Mouse (Mus musculus): Measurements from ENCODE around the gene Gm7247. TPM values are rescaled to one million over a fixed set of nuclear protein-coding genes. Genes with fewer than 3 reads are reported as not detected.
"Not testable (repeated sequence)": the region's sequence is repeated elsewhere in the genome, so short reads cannot be mapped to it uniquely, and the experiment has no call there.

Gm7247 gene
- polyA plus RNA-seq, 1 experiment = not detected

DNA sequence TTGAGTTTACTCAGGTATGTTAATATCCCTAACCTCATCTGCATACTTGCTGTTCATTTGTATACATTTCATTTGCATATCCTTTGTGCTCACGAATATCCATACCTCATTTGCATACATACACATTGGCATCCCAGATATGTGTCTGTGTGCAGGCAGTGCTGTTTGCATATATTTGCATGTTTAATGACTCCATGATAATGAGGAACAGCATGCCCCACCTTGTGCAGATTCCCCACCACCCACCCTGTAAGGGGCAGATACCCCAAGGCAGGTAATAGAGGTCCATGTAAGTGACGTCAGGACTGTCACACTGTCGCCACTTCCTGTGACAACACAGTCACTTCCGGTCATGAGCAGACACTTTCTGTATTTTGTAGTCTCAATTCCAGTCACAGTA, 24.2 kb downstream of the Gm7247 start:
- H3K9ac ChIP-seq (ENCODE audit: low read depth, poor library complexity, severe bottlenecking) = no peak overlapping the region
- no peaks in the 10 kb centered on the region for H3K9me3 ChIP-seq (replicated peaks; ENCODE audit: control insufficient read depth, insufficient read depth, low read length, poor library complexity, severe bottlenecking)
- H3K4me1 ChIP-seq (ENCODE audit: control insufficient read depth, insufficient read depth, low read length) = no peaks in the 10 kb centered on the region
- H3K4me3 ChIP-seq (ENCODE audit: low read depth, low read length) = no peak overlapping the region
- TF ChIP-seq POLR2A (IDR thresholded peaks at IDR 0.05; ENCODE audit: insufficient read depth, low read length) (no peak), CTCF (IDR thresholded peaks at IDR 0.05; ENCODE audit: low read depth, low read length) (no peak), EP300 (IDR thresholded peaks at IDR 0.05; ENCODE audit: insufficient read depth, low read depth, low read length) (no peak)
- no peaks in the 10 kb centered on the region for H3K27me3 ChIP-seq (ENCODE audit: control insufficient read depth, insufficient read depth, low read length, poor library complexity, severe bottlenecking)
- no peaks in the 10 kb centered on the region for H3K36me3 ChIP-seq (ENCODE audit: control insufficient read depth, insufficient read depth, low read length, poor library complexity, severe bottlenecking)
- no peak overlapping the region for H3K27ac ChIP-seq (ENCODE audit: insufficient read depth, low read length)

GRCm38 (mm10) chr14:51387768-51388167, 26.2 kb downstream of the Gm7247 start:
- H3K9ac ChIP-seq (ENCODE audit: low read depth, poor library complexity, severe bottlenecking) = no peak overlapping the region
- TF ChIP-seq POLR2A (IDR thresholded peaks at IDR 0.05; ENCODE audit: insufficient read depth, low read length) = no peak
- no peak for TF ChIP-seq EP300 (IDR thresholded peaks at IDR 0.05; ENCODE audit: insufficient read depth, low read depth, low read length)
- no peak for TF ChIP-seq CTCF (IDR thresholded peaks at IDR 0.05; ENCODE audit: low read depth, low read length)

DNA sequence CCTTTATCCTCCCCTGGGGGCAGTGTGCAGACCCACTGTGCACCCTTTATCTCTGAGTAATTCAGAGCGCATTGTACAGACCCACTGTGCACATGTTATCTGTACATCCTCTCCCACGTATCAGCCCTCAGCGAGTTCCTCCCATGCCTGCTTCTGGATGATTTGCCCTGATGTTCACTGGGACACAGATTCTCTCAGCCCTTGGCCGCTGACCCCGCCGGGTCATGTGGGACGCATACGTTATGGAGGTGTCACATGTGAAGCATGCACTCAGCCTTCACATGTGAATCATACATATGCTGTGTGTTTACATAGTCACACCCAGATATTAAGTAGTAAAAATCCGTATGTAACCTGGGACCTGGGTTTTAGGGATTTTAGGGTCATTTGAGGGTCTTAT, 26.7 kb downstream of the Gm7247 start:
- peaks cover 6% of the 10 kb centered on the region for H3K9me3 ChIP-seq (replicated peaks; ENCODE audit: control insufficient read depth, insufficient read depth, low read length, poor library complexity, severe bottlenecking)
- TF ChIP-seq CTCF (IDR thresholded peaks at IDR 0.05; ENCODE audit: low read depth, low read length) = no peak
- TF ChIP-seq EP300 (IDR thresholded peaks at IDR 0.05; ENCODE audit: insufficient read depth, low read depth, low read length) = no peak
- TF ChIP-seq POLR2A (IDR thresholded peaks at IDR 0.05; ENCODE audit: insufficient read depth, low read length) = no peak
- no peaks in the 10 kb centered on the region for H3K36me3 ChIP-seq (ENCODE audit: control insufficient read depth, insufficient read depth, low read length, poor library complexity, severe bottlenecking)
- no peak overlapping the region for H3K27ac ChIP-seq (ENCODE audit: insufficient read depth, low read length)
- no peaks in the 10 kb centered on the region for H3K4me1 ChIP-seq (ENCODE audit: control insufficient read depth, insufficient read depth, low read length)
- H3K9ac ChIP-seq (ENCODE audit: low read depth, poor library complexity, severe bottlenecking) = no peak overlapping the region
- no peak overlapping the region for H3K4me3 ChIP-seq (ENCODE audit: low read depth, low read length)
- no peaks in the 10 kb centered on the region for H3K27me3 ChIP-seq (ENCODE audit: control insufficient read depth, insufficient read depth, low read length, poor library complexity, severe bottlenecking)

More at GRCm38 (mm10) chr14:51387768-51388167, 26.2 kb downstream of the Gm7247 start:
- Histone ChIP-seq H3K9me3 (replicated peaks; ENCODE audit: control insufficient read depth, insufficient read depth, low read length, poor library complexity, severe bottlenecking) (peaks cover 5% of the 10 kb centered on the region), H3K36me3 (ENCODE audit: control insufficient read depth, insufficient read depth, low read length, poor library complexity, severe bottlenecking) (no peaks in the 10 kb centered on the region), H3K27ac (ENCODE audit: insufficient read depth, low read length) (no peak overlapping the region), H3K27me3 (ENCODE audit: control insufficient read depth, insufficient read depth, low read length, poor library complexity, severe bottlenecking) (no peaks in the 10 kb centered on the region), H3K4me1 (ENCODE audit: control insufficient read depth, insufficient read depth, low read length) (no peaks in the 10 kb centered on the region), H3K4me3 (ENCODE audit: low read depth, low read length) (no peak overlapping the region)

DNA sequence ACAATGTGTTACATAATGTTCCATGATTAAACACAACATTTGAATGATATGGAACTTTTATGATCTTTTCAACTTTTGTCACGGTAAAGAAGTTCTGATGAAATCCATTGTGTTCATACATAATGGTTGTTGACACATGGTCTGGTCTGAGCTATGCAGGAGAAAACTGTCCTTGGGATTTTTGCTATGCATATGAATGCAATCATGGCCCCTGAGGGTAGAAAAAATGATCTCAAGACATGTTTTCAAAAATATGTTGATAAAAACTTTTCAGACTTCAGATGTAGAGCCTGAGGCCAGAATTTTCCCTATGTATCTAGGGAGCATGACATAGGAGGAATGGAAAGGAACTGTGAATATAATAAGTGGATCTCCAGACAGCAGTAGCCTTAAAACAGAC, 49.0 kb downstream of the Gm7247 start, which contains the start of gene Vmn2r88:
Gene Vmn2r88, plus strand, starts transcription at position 301 of the 400 bp plus-strand sequence.
- no peak for TF ChIP-seq CTCF (IDR thresholded peaks at IDR 0.05; ENCODE audit: low read depth, low read length)
- TF ChIP-seq EP300 (IDR thresholded peaks at IDR 0.05; ENCODE audit: insufficient read depth, low read depth, low read length) = no peak
- no peak for TF ChIP-seq POLR2A (IDR thresholded peaks at IDR 0.05; ENCODE audit: insufficient read depth, low read length)
- H3K27ac ChIP-seq (ENCODE audit: insufficient read depth, low read length) = no peak within 1 kb of the TSS
- H3K9ac ChIP-seq (ENCODE audit: low read depth, poor library complexity, severe bottlenecking) = no peak within 1 kb of the TSS
- H3K27me3 ChIP-seq (ENCODE audit: control insufficient read depth, insufficient read depth, low read length, poor library complexity, severe bottlenecking) = no peaks in the 10 kb centered on the region
- H3K4me3 ChIP-seq (ENCODE audit: low read depth, low read length) = no peak within 1 kb of the TSS
- no peaks in the 10 kb centered on the region for H3K36me3 ChIP-seq (ENCODE audit: control insufficient read depth, insufficient read depth, low read length, poor library complexity, severe bottlenecking)
- H3K4me1 ChIP-seq (ENCODE audit: control insufficient read depth, insufficient read depth, low read length) = no peaks in the 10 kb centered on the region
- no peaks in the 10 kb centered on the region for H3K9me3 ChIP-seq (replicated peaks; ENCODE audit: control insufficient read depth, insufficient read depth, low read length, poor library complexity, severe bottlenecking)

- no peaks in the 10 kb centered on the region for H3K4me1 ChIP-seq (ENCODE audit: control insufficient read depth, insufficient read depth, low read length)
- no peaks in the 10 kb centered on the region for H3K27me3 ChIP-seq (ENCODE audit: control insufficient read depth, insufficient read depth, low read length, poor library complexity, severe bottlenecking)
- no peak for TF ChIP-seq POLR2A (IDR thresholded peaks at IDR 0.05; ENCODE audit: insufficient read depth, low read length)
- no peak for TF ChIP-seq CTCF (IDR thresholded peaks at IDR 0.05; ENCODE audit: low read depth, low read length)
- TF ChIP-seq EP300 (IDR thresholded peaks at IDR 0.05; ENCODE audit: insufficient read depth, low read depth, low read length) = no peak
- H3K4me3 ChIP-seq (ENCODE audit: low read depth, low read length) = no peak overlapping the region
- H3K27ac ChIP-seq (ENCODE audit: insufficient read depth, low read length) = no peak overlapping the region
- no peak overlapping the region for H3K9ac ChIP-seq (ENCODE audit: low read depth, poor library complexity, severe bottlenecking)
- no peaks in the 10 kb centered on the region for H3K36me3 ChIP-seq (ENCODE audit: control insufficient read depth, insufficient read depth, low read length, poor library complexity, severe bottlenecking)
- no peaks in the 10 kb centered on the region for H3K9me3 ChIP-seq (replicated peaks; ENCODE audit: control insufficient read depth, insufficient read depth, low read length, poor library complexity, severe bottlenecking)
These were observed 62.3 kb downstream of the Gm7247 start for GRCm38 (mm10) chr14:51423885-51424284.

DNA sequence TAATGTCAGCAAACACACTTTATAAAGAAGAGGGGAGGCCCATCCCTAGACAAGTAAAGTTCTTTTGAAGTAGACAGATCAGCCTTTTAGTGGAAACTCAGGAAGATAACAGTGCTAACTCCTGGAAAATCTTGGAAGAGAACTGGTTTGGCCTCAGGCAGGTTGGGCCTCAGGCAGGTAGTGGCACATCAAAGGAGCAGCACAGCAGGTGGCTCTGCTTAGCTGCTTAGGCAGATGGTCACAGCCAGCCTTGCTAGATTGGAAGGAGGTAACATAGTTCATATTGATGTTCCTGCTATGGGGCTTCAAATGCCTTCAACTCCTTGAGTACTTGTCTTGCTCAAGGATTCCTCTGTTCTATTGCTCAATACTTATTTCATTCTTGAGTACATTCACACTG, 68.6 kb downstream of the Gm7247 start:
- H3K4me1 ChIP-seq (ENCODE audit: control insufficient read depth, insufficient read depth, low read length); H3K9ac ChIP-seq (ENCODE audit: low read depth, poor library complexity, severe bottlenecking); H3K27ac ChIP-seq (ENCODE audit: insufficient read depth, low read length); H3K36me3 ChIP-seq (ENCODE audit: control insufficient read depth, insufficient read depth, low read length, poor library complexity, severe bottlenecking); H3K9me3 ChIP-seq (replicated peaks; ENCODE audit: control insufficient read depth, insufficient read depth, low read length, poor library complexity, severe bottlenecking); H3K4me3 ChIP-seq (ENCODE audit: low read depth, low read length); H3K27me3 ChIP-seq (ENCODE audit: control insufficient read depth, insufficient read depth, low read length, poor library complexity, severe bottlenecking): not testable (repeated sequence)
- TF ChIP-seq EP300 (IDR thresholded peaks at IDR 0.05; ENCODE audit: insufficient read depth, low read depth, low read length) = peak; percentile 51; the same call in 1 of the 2 replicates

Measured in ES-Bruce4 (cell line).